ENCODE assay signal across 8 mouse cellular contexts in the genomic region with DNA sequence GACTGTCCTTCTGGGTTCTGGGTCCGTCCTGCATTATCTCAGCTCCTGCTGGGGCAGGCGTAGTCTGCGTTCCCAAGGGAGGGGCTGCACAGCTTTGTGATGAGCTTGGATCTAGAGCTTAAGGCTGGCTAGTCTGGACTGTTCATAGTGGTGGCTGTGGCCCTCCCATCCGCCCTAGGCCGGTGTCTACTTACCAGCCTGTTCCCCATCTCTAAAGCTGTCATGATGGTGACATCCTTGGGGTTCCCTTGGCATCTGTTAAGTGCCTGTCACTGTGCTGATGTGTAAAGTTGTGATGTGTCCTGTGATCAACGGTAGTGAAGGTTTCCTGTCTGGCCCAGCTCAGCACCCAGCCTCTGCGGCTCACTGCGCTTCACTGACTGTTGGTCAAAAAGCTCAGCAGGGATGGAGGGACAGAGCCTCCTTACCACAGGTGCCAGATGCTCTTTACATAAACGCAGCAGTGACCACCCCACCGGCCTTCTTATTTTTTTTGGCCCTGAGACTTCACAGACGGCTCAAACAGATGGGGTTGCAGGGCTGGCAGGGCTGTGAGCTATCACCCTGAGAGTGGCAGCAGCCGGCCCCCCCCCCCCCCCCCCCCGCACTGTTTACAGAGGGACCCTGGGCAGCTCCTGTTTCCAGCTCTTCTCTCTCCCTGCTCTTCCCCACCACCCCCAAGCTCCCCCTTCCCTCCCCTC.
DNase-seq lines count a peak whose midpoint lies in the region; ATAC-seq and TF ChIP-seq lines count a peak whose summit lies in the region.

No protein-coding gene starts in this region.

- WGBS in bone marrow, adult 2 months: 12% methylated on average over 13 of the region's 13 CpGs
- 2% methylated on average over 11 of the region's 13 CpGs for WGBS in forebrain, postnatal 0 days
- WGBS in macrophage (ENCODE audit: missing documents): 44% methylated on average over 11 of the region's 13 CpGs

- H3K4me3 ChIP-seq in layer of hippocampus, adult 2 months: peak overlapping the region; percentile 22
- H3K4me3 ChIP-seq in bone marrow, adult 2 months (replicated peaks; ENCODE audit: control insufficient read depth, low read depth, low read length): peak overlapping the region; percentile 10
- peak overlapping the region; percentile 24 for H3K4me3 ChIP-seq in forebrain, postnatal 0 days (ENCODE audit: low read depth, low read length)
- no peak overlapping the region for H3K4me3 ChIP-seq in macrophage (ENCODE audit: inconsistent target)

- peak overlapping the region; percentile 91 for H3K27ac ChIP-seq in layer of hippocampus, adult 2 months
- peak overlapping the region; percentile 72 for H3K27ac ChIP-seq in bone marrow, adult 2 months (ENCODE audit: control insufficient read depth, insufficient read depth, low read depth, low read length, poor library complexity)
- peak overlapping the region; percentile 81 for H3K27ac ChIP-seq in forebrain, postnatal 0 days (ENCODE audit: low read depth, low read length)
- H3K27ac ChIP-seq in macrophage: peak overlapping the region; percentile 42

- H3K4me2 ChIP-seq in forebrain, postnatal 0 days (ENCODE audit: low read depth): peak overlapping the region; percentile 58

- TF ChIP-seq POLR2A in bone marrow, adult 2 months (IDR thresholded peaks at IDR 0.05; ENCODE audit: borderline replicate concordance, control insufficient read depth, low read depth, low read length): no peak

- DNase-seq in layer of hippocampus, adult 2 months (ENCODE audit: low spot score in 2 of 2): no peak
- no peak for DNase-seq in layer of hippocampus, postnatal 10 days (ENCODE audit: low spot score in 2 of 2)
- DNase-seq in forebrain, postnatal 0 days: no peak
- no peak for DNase-seq in ovary, postnatal 36 days (ENCODE audit: low spot score)
- no peak for DNase-seq in right cerebral cortex, postnatal 36 days (ENCODE audit: low spot score in 2 of 2)

- H3K79me2 ChIP-seq in macrophage (ENCODE audit: inconsistent target): peaks cover 82% of the 10 kb centered on the region

- ATAC-seq in forebrain, postnatal 0 days: peak; percentile 54
- ATAC-seq in monocyte, adult 5-6 weeks (replicated peaks; ENCODE audit: insufficient number of reproducible peaks, low FRiP score, low TSS enrichment, poor library complexity, severe bottlenecking): no peak; the same call in 1 of the 2 replicates

- no peaks in the 10 kb centered on the region for H3K36me3 ChIP-seq in forebrain, postnatal 0 days (ENCODE audit: insufficient read depth)
- H3K36me3 ChIP-seq in macrophage (ENCODE audit: inconsistent target): no peaks in the 10 kb centered on the region

- H3K27me3 ChIP-seq in forebrain, postnatal 0 days (ENCODE audit: insufficient read depth, low read length): no peaks in the 10 kb centered on the region

- H3K9me3 ChIP-seq in forebrain, postnatal 0 days (ENCODE audit: low read length): no peaks in the 10 kb centered on the region

- H3K4me1 ChIP-seq in bone marrow, adult 2 months (ENCODE audit: control insufficient read depth, insufficient read depth, low read length): peaks cover 10% of the 10 kb centered on the region
- H3K4me1 ChIP-seq in forebrain, postnatal 0 days (ENCODE audit: insufficient read depth): peaks cover 23% of the 10 kb centered on the region

- peak overlapping the region; percentile 41; the same call in 1 of the 2 replicates for H3K9ac ChIP-seq in forebrain, postnatal 0 days

- no peak for TF ChIP-seq CTCF in layer of hippocampus, adult 2 months (conservative IDR thresholded peaks at IDR 0.05)
- no peak for TF ChIP-seq CTCF in bone marrow, adult 2 months (IDR thresholded peaks at IDR 0.05; ENCODE audit: control insufficient read depth, insufficient read depth, low read length)
- TF ChIP-seq CTCF in forebrain, postnatal 0 days (IDR thresholded peaks at IDR 0.05; ENCODE audit: low read depth): no peak
